Mouse (Mus musculus): ENCODE data around the gene Ncapd3. TPM values are rescaled to one million over a fixed set of nuclear protein-coding genes. Genes with fewer than 3 reads are reported as not detected.
A peak's percentile ranks its signal among the peaks of the same experiment; 100 is the strongest.

Ncapd3 gene
- total and polyA plus RNA-seq, 2 experiments: 7.1 to 9.6 TPM

DNA sequence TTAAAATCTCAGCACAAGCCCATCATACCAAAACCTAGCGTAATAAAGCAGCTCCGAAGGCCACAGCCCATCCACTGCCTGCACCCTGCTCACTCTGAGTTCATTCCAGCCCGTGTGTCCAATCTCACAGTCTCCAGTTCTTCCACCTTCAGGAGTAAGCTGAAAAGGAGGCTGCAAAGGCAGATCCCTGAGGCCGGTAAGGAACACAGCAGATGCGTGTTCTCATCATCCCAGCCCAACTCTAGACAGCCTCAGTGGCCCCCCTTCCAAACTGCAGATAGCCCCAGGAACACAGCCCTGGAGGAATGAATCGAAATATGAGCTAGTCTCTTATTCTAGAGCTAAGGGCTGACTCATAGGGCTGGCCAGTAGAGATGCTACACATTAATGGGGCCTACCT, 71.5 kb downstream of the Ncapd3 start:
- no peak overlapping the region for H3K4me3 ChIP-seq (ENCODE audit: insufficient read depth, low read depth, low read length)
- 93% methylated on average over 6 of the region's 6 CpGs for WGBS

DNA sequence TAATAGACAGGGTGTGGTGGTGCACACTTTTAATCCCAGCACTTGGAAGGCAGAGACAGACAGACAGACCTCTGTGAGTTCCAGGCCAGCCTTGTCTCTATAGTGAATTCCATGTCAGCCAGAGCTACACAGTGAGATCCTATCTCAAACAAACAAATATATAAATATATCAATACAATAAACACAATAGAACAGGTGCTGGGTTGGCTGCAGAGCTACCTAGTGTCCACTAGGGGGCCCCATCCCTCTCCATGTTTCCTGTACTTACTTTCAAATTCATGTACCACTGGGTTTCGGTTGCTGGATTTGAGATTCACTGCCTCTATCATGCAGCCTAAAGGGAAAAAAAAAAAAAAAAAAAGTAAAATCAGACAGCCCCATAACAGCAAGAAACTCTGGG, 76.1 kb downstream of the Ncapd3 start:
- no peaks in the 10 kb centered on the region for H3K36me3 ChIP-seq (ENCODE audit: control insufficient read depth, insufficient read depth, low read length)
- no peak overlapping the region for H3K4me3 ChIP-seq (ENCODE audit: insufficient read depth, low read depth, low read length)
- H3K9ac ChIP-seq (ENCODE audit: low read depth, low read length): no peak overlapping the region
- H3K27me3 ChIP-seq (ENCODE audit: control insufficient read depth, insufficient read depth, low read length): no peaks in the 10 kb centered on the region
- 0 out of 2 replicates have a peak, but pooled peaks cover 4% of the 10 kb centered on the region for H3K4me1 ChIP-seq (ENCODE audit: control insufficient read depth, insufficient read depth, low read length)
- DNase-seq (ENCODE audit: extremely low read depth, low read depth, low spot score): peak; percentile 22
- H3K27ac ChIP-seq (replicated peaks; ENCODE audit: insufficient read depth, low read depth, low read length): no peak overlapping the region
- WGBS: 67% methylated on average over 1 of the region's 1 CpGs
- no peaks in the 10 kb centered on the region for H3K79me2 ChIP-seq (ENCODE audit: control insufficient read depth, insufficient read depth, low read length)
- TF ChIP-seq POLR2A (IDR thresholded peaks at IDR 0.05; ENCODE audit: extremely low read depth, insufficient read depth, low read length): no peak
- TF ChIP-seq CTCF (IDR thresholded peaks at IDR 0.05; ENCODE audit: low read depth, low read length): peak; percentile 69

More for the DNA sequence above, 71.5 kb downstream of the Ncapd3 start:
- no peak for TF ChIP-seq CTCF (IDR thresholded peaks at IDR 0.05; ENCODE audit: low read depth, low read length)
- no peak for TF ChIP-seq POLR2A (IDR thresholded peaks at IDR 0.05; ENCODE audit: extremely low read depth, insufficient read depth, low read length)
- no peak for DNase-seq (ENCODE audit: extremely low read depth, low read depth, low spot score)
- no peak overlapping the region for H3K27ac ChIP-seq (replicated peaks; ENCODE audit: insufficient read depth, low read depth, low read length)
- no peak overlapping the region for H3K9ac ChIP-seq (ENCODE audit: low read depth, low read length)
- peaks cover 2% of the 10 kb centered on the region; the same call in 1 of the 2 replicates for H3K36me3 ChIP-seq (ENCODE audit: control insufficient read depth, insufficient read depth, low read length)
- no peaks in the 10 kb centered on the region for H3K27me3 ChIP-seq (ENCODE audit: control insufficient read depth, insufficient read depth, low read length)
- no peaks in the 10 kb centered on the region for H3K4me1 ChIP-seq (ENCODE audit: control insufficient read depth, insufficient read depth, low read length)
- no peaks in the 10 kb centered on the region for H3K79me2 ChIP-seq (ENCODE audit: control insufficient read depth, insufficient read depth, low read length)

DNA sequence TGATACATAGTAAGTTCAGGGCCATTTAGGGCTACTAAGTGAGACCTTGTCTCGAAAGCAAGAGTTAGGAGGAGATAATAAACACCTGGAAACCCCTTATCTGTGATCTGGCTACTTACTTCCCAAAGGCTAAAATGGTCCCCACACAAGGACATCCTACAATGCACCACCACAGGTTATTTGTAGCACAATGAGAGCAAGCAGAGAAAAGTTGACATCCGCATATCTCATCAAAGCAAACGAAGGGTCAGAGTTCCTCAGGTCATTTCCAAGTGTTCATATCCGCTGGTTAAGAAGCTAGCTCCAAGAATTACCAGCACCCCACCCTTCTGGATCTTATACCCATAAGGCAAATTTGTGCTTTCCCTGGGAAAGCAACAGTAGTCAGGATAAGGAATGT, 78.5 kb downstream of the Ncapd3 start:
- no peak for DNase-seq (ENCODE audit: extremely low read depth, low read depth, low spot score)
- 0 out of 2 replicates have a peak, but pooled peaks cover 4% of the 10 kb centered on the region for H3K4me1 ChIP-seq (ENCODE audit: control insufficient read depth, insufficient read depth, low read length)

DNA sequence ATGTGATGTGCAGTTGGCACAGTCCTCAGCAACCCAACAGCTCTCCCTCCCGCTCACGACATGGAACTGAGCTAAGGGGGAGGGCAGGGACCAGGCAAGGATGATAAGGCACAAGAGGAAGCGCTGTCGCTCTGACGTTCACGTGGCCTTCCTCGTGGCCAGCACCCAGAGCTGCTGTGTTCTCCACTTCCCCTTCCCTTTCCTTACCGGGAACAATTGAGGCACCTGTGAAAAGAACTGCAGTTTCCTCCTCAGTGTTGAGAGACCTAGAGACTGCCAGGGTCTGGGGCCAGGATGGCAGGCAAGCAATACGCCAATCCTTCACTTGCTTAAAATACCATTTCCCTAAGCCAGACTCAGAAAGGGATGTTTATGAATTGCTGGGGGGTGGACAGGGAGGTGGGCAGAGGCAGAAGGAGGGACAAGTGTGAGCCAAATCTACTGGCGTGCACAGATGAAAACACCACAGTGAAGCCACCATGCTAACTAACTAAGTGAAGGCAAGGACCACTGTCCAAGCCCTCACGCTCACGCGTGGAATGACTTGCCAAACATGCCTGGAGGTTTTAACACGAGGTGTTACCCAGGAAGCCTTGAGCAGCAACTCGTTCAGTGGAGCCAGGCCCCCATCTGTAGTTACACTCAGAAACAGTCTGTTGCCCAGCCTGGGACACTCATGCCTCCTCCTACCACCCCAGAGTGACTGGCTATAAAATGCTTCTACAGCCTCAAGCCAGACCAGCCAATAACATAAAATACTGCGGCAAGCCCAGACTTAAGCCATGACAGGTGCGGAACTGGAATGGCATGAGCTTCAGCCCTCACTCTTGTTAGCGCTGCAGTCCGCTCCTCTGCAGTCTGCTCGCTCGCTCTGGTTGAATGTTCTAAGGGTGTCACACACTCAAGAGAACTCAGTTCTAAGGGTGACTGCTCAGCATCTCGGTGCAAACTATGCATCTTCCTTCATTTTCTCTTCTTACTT, 79.8 kb downstream of the Ncapd3 start:
- DNase-seq (ENCODE audit: extremely low read depth, low read depth, low spot score): peak; percentile 31
- TF ChIP-seq POLR2A (IDR thresholded peaks at IDR 0.05; ENCODE audit: extremely low read depth, insufficient read depth, low read length) (no peak), CTCF (IDR thresholded peaks at IDR 0.05; ENCODE audit: low read depth, low read length) (no peak)
- H3K79me2 ChIP-seq (ENCODE audit: control insufficient read depth, insufficient read depth, low read length): no peaks in the 10 kb centered on the region
- H3K27me3 ChIP-seq (ENCODE audit: control insufficient read depth, insufficient read depth, low read length): no peaks in the 10 kb centered on the region
- H3K36me3 ChIP-seq (ENCODE audit: control insufficient read depth, insufficient read depth, low read length): no peaks in the 10 kb centered on the region
- peak overlapping the region; percentile 19; the same call in 1 of the 2 replicates for H3K27ac ChIP-seq (replicated peaks; ENCODE audit: insufficient read depth, low read depth, low read length)
- H3K4me3 ChIP-seq (ENCODE audit: insufficient read depth, low read depth, low read length): no peak overlapping the region
- 0 out of 2 replicates have a peak, but pooled peaks cover 4% of the 10 kb centered on the region for H3K4me1 ChIP-seq (ENCODE audit: control insufficient read depth, insufficient read depth, low read length)
- 73% methylated on average over 22 of the region's 22 CpGs for WGBS
- no peak overlapping the region for H3K9ac ChIP-seq (ENCODE audit: low read depth, low read length)

More for the DNA sequence above, 78.5 kb downstream of the Ncapd3 start:
- TF ChIP-seq CTCF (IDR thresholded peaks at IDR 0.05; ENCODE audit: low read depth, low read length) (no peak), POLR2A (IDR thresholded peaks at IDR 0.05; ENCODE audit: extremely low read depth, insufficient read depth, low read length) (no peak)
- Histone ChIP-seq H3K27ac (replicated peaks; ENCODE audit: insufficient read depth, low read depth, low read length) (no peak overlapping the region), H3K4me3 (ENCODE audit: insufficient read depth, low read depth, low read length) (no peak overlapping the region), H3K9ac (ENCODE audit: low read depth, low read length) (no peak overlapping the region), H3K27me3 (ENCODE audit: control insufficient read depth, insufficient read depth, low read length) (no peaks in the 10 kb centered on the region), H3K36me3 (ENCODE audit: control insufficient read depth, insufficient read depth, low read length) (no peaks in the 10 kb centered on the region), H3K79me2 (ENCODE audit: control insufficient read depth, insufficient read depth, low read length) (no peaks in the 10 kb centered on the region)
- 72% methylated on average over 4 of the region's 4 CpGs for WGBS

DNA sequence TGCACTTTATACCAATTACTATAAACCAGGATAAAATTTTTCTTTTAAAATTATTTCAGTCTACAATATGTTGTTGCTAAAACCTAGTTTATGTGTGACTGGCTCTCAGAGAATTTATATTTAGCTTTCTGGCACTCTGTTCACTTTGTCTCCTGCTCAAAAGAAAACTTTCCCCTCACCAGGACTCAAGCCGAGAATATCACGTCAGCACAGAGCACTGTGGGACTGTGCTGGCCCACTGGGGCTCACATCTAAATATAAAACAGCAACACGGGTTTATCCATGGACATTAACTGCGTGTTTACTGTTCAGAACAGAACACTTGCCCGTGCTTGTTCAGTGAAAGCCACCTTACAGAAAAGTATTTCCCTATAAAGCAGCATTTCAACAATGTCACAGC, 80.7 kb downstream of the Ncapd3 start:
- 83% methylated on average over 5 of the region's 5 CpGs for WGBS
- Histone ChIP-seq H3K27me3 (ENCODE audit: control insufficient read depth, insufficient read depth, low read length) (no peaks in the 10 kb centered on the region), H3K27ac (replicated peaks; ENCODE audit: insufficient read depth, low read depth, low read length) (no peak overlapping the region), H3K9ac (ENCODE audit: low read depth, low read length) (no peak overlapping the region), H3K79me2 (ENCODE audit: control insufficient read depth, insufficient read depth, low read length) (no peaks in the 10 kb centered on the region), H3K4me1 (ENCODE audit: control insufficient read depth, insufficient read depth, low read length) (0 out of 2 replicates have a peak, but pooled peaks cover 4% of the 10 kb centered on the region), H3K36me3 (ENCODE audit: control insufficient read depth, insufficient read depth, low read length) (no peaks in the 10 kb centered on the region), H3K4me3 (ENCODE audit: insufficient read depth, low read depth, low read length) (no peak overlapping the region)
- TF ChIP-seq POLR2A (IDR thresholded peaks at IDR 0.05; ENCODE audit: extremely low read depth, insufficient read depth, low read length) (no peak), CTCF (IDR thresholded peaks at IDR 0.05; ENCODE audit: low read depth, low read length) (no peak)
- DNase-seq (ENCODE audit: extremely low read depth, low read depth, low spot score): no peak
